Mouse (Mus musculus) heart, embryonic 15.5 days (tissue): Measurements from ENCODE around the gene Slc35f5. TPM values are rescaled to one million over a fixed set of nuclear protein-coding genes. Genes with fewer than 3 reads are reported as not detected.

ENCODE experiments used
- ATAC-seq: fragments of 200-750 bp; cut with Nextera tagmentation; replicated peaks from 2 replicates; pipeline ENCODE4 v1.8.0; 2017; ENCODE audit warnings: low read depth, moderate TSS enrichment; ENCODE audit not compliant: insufficient number of reproducible peaks, insufficient read depth, low FRiP score
- H3K27ac ChIP-seq: fragments of 300-500 bp; sonication (generic); 2 replicates; pipeline ENCODE4 v1.5.1; 2015; ENCODE audit warnings: mild to moderate bottlenecking, inconsistent platforms
- H3K27me3 ChIP-seq: fragments of 300-500 bp; sonication (generic); 2 replicates; pipeline ENCODE4 v1.6.1; 2015; ENCODE audit warnings: inconsistent platforms
- H3K36me3 ChIP-seq: fragments of 300-500 bp; sonication (generic); 2 replicates; pipeline ENCODE4 v1.6.1; 2015; ENCODE audit warnings: mild to moderate bottlenecking, inconsistent platforms
- H3K4me1 ChIP-seq: fragments of 300-500 bp; sonication (generic); replicated peaks from 2 replicates; pipeline ENCODE4 v1.6.1; 2015; ENCODE audit warnings: inconsistent platforms
- H3K4me2 ChIP-seq: fragments of 300-500 bp; sonication (generic); 2 replicates; pipeline ENCODE4 v1.6.1; 2015; ENCODE audit warnings: inconsistent platforms, mild to moderate bottlenecking, moderate library complexity
- H3K4me3 ChIP-seq: fragments of 300-500 bp; sonication (generic); 2 replicates; pipeline ENCODE4 v1.5.1; 2015; ENCODE audit warnings: mild to moderate bottlenecking, inconsistent platforms
- H3K9ac ChIP-seq: fragments of 300-500 bp; sonication (generic); 2 replicates; pipeline ENCODE4 v1.6.1; 2015; ENCODE audit warnings: mild to moderate bottlenecking, inconsistent platforms
- H3K9me3 ChIP-seq: fragments of 300-500 bp; sonication (generic); replicated peaks from 2 replicates; pipeline ENCODE4 v1.6.1; 2016; ENCODE audit warnings: inconsistent platforms
- WGBS: fragments of 180-500 bp; shearing (Covaris S2); methylation state at CpG from one replicate; pipeline ENCODE4 v1.1.7; 2015; ENCODE audit warnings: mixed read lengths; 5-methylcytosine and 5-hydroxymethylcytosine counted together
- polyA plus RNA-seq: library from polyadenylated mRNA; unstranded; fragments of >200 nt; fragmentation: Nextera tagmentation; extraction: Ambion mirVana; gene quantifications from 2 replicates; pipeline ENCODE4 v1.2.1, GENCODE M21; 2015

Gene Slc35f5
- polyA plus RNA-seq, 1 experiment from 2014 or later, result 92.9 TPM

GRCm38 (mm10) chr1:125539312-125539711, 21.1 kb upstream of the Slc35f5 start:
- no peak overlapping the region for H3K4me2 ChIP-seq
- no peaks in the 10 kb centered on the region for H3K9me3 ChIP-seq
- H3K9ac ChIP-seq, result no peak overlapping the region
- peaks cover 13% of the 10 kb centered on the region for H3K4me1 ChIP-seq
- no peak overlapping the region for H3K27ac ChIP-seq
- no peak for ATAC-seq
- H3K4me3 ChIP-seq, result no peak overlapping the region
- no peaks in the 10 kb centered on the region for H3K27me3 ChIP-seq
- 48% methylated on average over 2 of the region's 2 CpGs for WGBS
- no peaks in the 10 kb centered on the region for H3K36me3 ChIP-seq

GRCm38 (mm10) chr1:125542008-125542999, 18.1 kb upstream of the Slc35f5 start:
- Histone ChIP-seq H3K4me1 (peaks cover 15% of the 10 kb centered on the region), H3K27ac (peak overlapping the region; percentile 86), H3K27me3 (no peaks in the 10 kb centered on the region), H3K36me3 (no peaks in the 10 kb centered on the region), H3K9me3 (no peaks in the 10 kb centered on the region), H3K4me2 (no peak overlapping the region), H3K4me3 (no peak overlapping the region), H3K9ac (no peak overlapping the region)
- peak; percentile 74 for ATAC-seq
- 50% methylated on average over 7 of the region's 7 CpGs for WGBS

GRCm38 (mm10) chr1:125549872-125550271, 10.5 kb upstream of the Slc35f5 start:
- H3K4me2 ChIP-seq, result no peak overlapping the region
- H3K4me3 ChIP-seq, result no peak overlapping the region
- 0 out of 2 replicates have a peak, but pooled peaks cover 2% of the 10 kb centered on the region for H3K4me1 ChIP-seq
- no peaks in the 10 kb centered on the region for H3K9me3 ChIP-seq
- 49% methylated on average over 1 of the region's 1 CpGs for WGBS
- no peak for ATAC-seq
- H3K27ac ChIP-seq, result no peak overlapping the region
- H3K36me3 ChIP-seq, result no peaks in the 10 kb centered on the region
- H3K27me3 ChIP-seq, result no peaks in the 10 kb centered on the region
- H3K9ac ChIP-seq, result no peak overlapping the region

- Histone ChIP-seq H3K27ac (no peak overlapping the region), H3K4me2 (no peak overlapping the region), H3K4me1 (no peaks in the 10 kb centered on the region), H3K9me3 (no peaks in the 10 kb centered on the region), H3K27me3 (no peaks in the 10 kb centered on the region), H3K4me3 (no peak overlapping the region), H3K36me3 (no peaks in the 10 kb centered on the region), H3K9ac (no peak overlapping the region)
- 58% methylated on average over 1 of the region's 1 CpGs for WGBS
- ATAC-seq, result no peak
Measured at GRCm38 (mm10) chr1:125550359-125550758, 10.0 kb upstream of the Slc35f5 start.

- ATAC-seq, result no peak
- H3K9me3 ChIP-seq, result no peaks in the 10 kb centered on the region
- H3K4me1 ChIP-seq, result no peaks in the 10 kb centered on the region
- H3K4me3 ChIP-seq, result no peak overlapping the region
- no peak overlapping the region for H3K27ac ChIP-seq
- H3K4me2 ChIP-seq, result no peak overlapping the region
- H3K9ac ChIP-seq, result no peak overlapping the region
- no peaks in the 10 kb centered on the region for H3K27me3 ChIP-seq
- 73% methylated on average over 2 of the region's 2 CpGs for WGBS
- H3K36me3 ChIP-seq, result no peaks in the 10 kb centered on the region
Measured at GRCm38 (mm10) chr1:125551564-125551963, 8.8 kb upstream of the Slc35f5 start.

- Histone ChIP-seq H3K4me3 (no peak overlapping the region), H3K9me3 (no peaks in the 10 kb centered on the region), H3K27ac (peak overlapping the region; percentile 97), H3K36me3 (no peaks in the 10 kb centered on the region; the same call in 1 of the 2 replicates), H3K4me2 (no peak overlapping the region), H3K4me1 (peaks cover 14% of the 10 kb centered on the region), H3K9ac (no peak overlapping the region), H3K27me3 (no peaks in the 10 kb centered on the region)
- ATAC-seq, result no peak
- 64% methylated on average over 3 of the region's 3 CpGs for WGBS
Measured at GRCm38 (mm10) chr1:125559261-125559660, 1.1 kb upstream of the Slc35f5 start.

- Histone ChIP-seq H3K36me3 (no peaks in the 10 kb centered on the region; the same call in 1 of the 2 replicates), H3K4me1 (peaks cover 14% of the 10 kb centered on the region), H3K9me3 (no peaks in the 10 kb centered on the region), H3K4me3 (peak overlapping the region; percentile 99), H3K9ac (peak overlapping the region; percentile 98), H3K27ac (peak overlapping the region; percentile 97), H3K4me2 (peak overlapping the region; percentile 75), H3K27me3 (no peaks in the 10 kb centered on the region)
- no peak for ATAC-seq
- WGBS, result 8% methylated on average over 2 of the region's 2 CpGs
Measured at GRCm38 (mm10) chr1:125559721-125560120, 674 bp upstream of the Slc35f5 start.

- peak; percentile 9 for ATAC-seq
- H3K27ac ChIP-seq, result peak overlapping the region; percentile 97
- under 1% methylated on average over 28 of the region's 29 CpGs for WGBS
- peak overlapping the region; percentile 75 for H3K4me2 ChIP-seq
- no peaks in the 10 kb centered on the region; the same call in none of the 2 replicates for H3K36me3 ChIP-seq
- H3K4me1 ChIP-seq, result peaks cover 14% of the 10 kb centered on the region
- no peaks in the 10 kb centered on the region for H3K27me3 ChIP-seq
- H3K9ac ChIP-seq, result peak overlapping the region; percentile 98
- H3K9me3 ChIP-seq, result no peaks in the 10 kb centered on the region
- H3K4me3 ChIP-seq, result peak overlapping the region; percentile 99
Measured at GRCm38 (mm10) chr1:125561206-125561605, 811 bp downstream of the Slc35f5 start.

- Histone ChIP-seq H3K36me3 (no peaks in the 10 kb centered on the region; the same call in none of the 2 replicates), H3K4me1 (peaks cover 14% of the 10 kb centered on the region), H3K9ac (peak overlapping the region; percentile 98), H3K9me3 (no peaks in the 10 kb centered on the region), H3K4me2 (peak overlapping the region; percentile 75), H3K27me3 (no peaks in the 10 kb centered on the region), H3K27ac (peak overlapping the region; percentile 97), H3K4me3 (peak overlapping the region; percentile 99)
- WGBS, result 61% methylated on average over 4 of the region's 4 CpGs
- ATAC-seq, result no peak
Measured at GRCm38 (mm10) chr1:125561841-125562240, 1.4 kb downstream of the Slc35f5 start.

- 80% methylated on average over 4 of the region's 4 CpGs for WGBS
- H3K36me3 ChIP-seq, result peaks cover 44% of the 10 kb centered on the region
Measured at GRCm38 (mm10) chr1:125568126-125568525, 7.7 kb downstream of the Slc35f5 start.

GRCm38 (mm10) chr1:125574219-125574618, 13.8 kb downstream of the Slc35f5 start:
- ATAC-seq, result no peak
- H3K36me3 ChIP-seq, result peaks cover 57% of the 10 kb centered on the region

More at GRCm38 (mm10) chr1:125568126-125568525, 7.7 kb downstream of the Slc35f5 start:
- no peaks in the 10 kb centered on the region for H3K27me3 ChIP-seq
- H3K4me3 ChIP-seq, result no peak overlapping the region
- H3K27ac ChIP-seq, result no peak overlapping the region
- no peak overlapping the region for H3K4me2 ChIP-seq
- no peak for ATAC-seq
- no peaks in the 10 kb centered on the region for H3K4me1 ChIP-seq
- no peaks in the 10 kb centered on the region for H3K9me3 ChIP-seq
- no peak overlapping the region for H3K9ac ChIP-seq

More at GRCm38 (mm10) chr1:125574219-125574618, 13.8 kb downstream of the Slc35f5 start:
- H3K27ac ChIP-seq, result peak overlapping the region; percentile 93
- no peak overlapping the region for H3K4me2 ChIP-seq
- H3K27me3 ChIP-seq, result no peaks in the 10 kb centered on the region
- no peaks in the 10 kb centered on the region for H3K9me3 ChIP-seq
- no peak overlapping the region for H3K9ac ChIP-seq
- WGBS, result 83% methylated on average over 2 of the region's 2 CpGs
- peaks cover 15% of the 10 kb centered on the region for H3K4me1 ChIP-seq
- H3K4me3 ChIP-seq, result no peak overlapping the region
